Mouse (Mus musculus): ENCODE data around the gene H2-Oa.

Gene H2-Oa

GRCm38 (mm10) chr17:34092197-34092875 lies at the start of gene H2-Oa:
Gene H2-Oa, plus strand, starts transcription at chr17:34092340.
- DNase-seq = no peak

GRCm38 (mm10) chr17:34045941-34046340 lies 46.2 kb upstream of the H2-Oa start:
- DNase-seq = no peak

GRCm38 (mm10) chr17:34047404-34048050 lies 44.6 kb upstream of the H2-Oa start:
- no peak for DNase-seq

GRCm38 (mm10) chr17:34057224-34057623 lies 34.9 kb upstream of the H2-Oa start:
- no peak for DNase-seq

GRCm38 (mm10) chr17:34068864-34069263 lies 23.3 kb upstream of the H2-Oa start:
- DNase-seq = no peak

- no peak for DNase-seq
Measured at GRCm38 (mm10) chr17:34072091-34072490, 20.0 kb upstream of the H2-Oa start.

- DNase-seq = peak; percentile 80
Measured at GRCm38 (mm10) chr17:34075271-34075670, 16.9 kb upstream of the H2-Oa start.

- peak; percentile 81 for DNase-seq
Measured at GRCm38 (mm10) chr17:34077549-34077948, 14.6 kb upstream of the H2-Oa start.

GRCm38 (mm10) chr17:34078148-34078547 lies 14.0 kb upstream of the H2-Oa start:
- DNase-seq = no peak

GRCm38 (mm10) chr17:34079002-34079401 lies 13.1 kb upstream of the H2-Oa start:
- no peak for DNase-seq

GRCm38 (mm10) chr17:34079621-34080020 lies 12.5 kb upstream of the H2-Oa start:
- peak; percentile 71 for DNase-seq

- DNase-seq = no peak
Measured at GRCm38 (mm10) chr17:34083104-34083503, 9.0 kb upstream of the H2-Oa start.

- no peak for DNase-seq
Measured at GRCm38 (mm10) chr17:34087386-34087785, 4.8 kb upstream of the H2-Oa start.

GRCm38 (mm10) chr17:34088124-34088523 lies 4.0 kb upstream of the H2-Oa start:
- no peak for DNase-seq

GRCm38 (mm10) chr17:34090923-34091322 lies 1.2 kb upstream of the H2-Oa start:
- DNase-seq = no peak

- no peak for DNase-seq
Measured at GRCm38 (mm10) chr17:34093199-34093874, 1.2 kb downstream of the H2-Oa start.

GRCm38 (mm10) chr17:34094283-34095035 lies 2.3 kb downstream of the H2-Oa start:
- DNase-seq = no peak

- DNase-seq = no peak
Measured at GRCm38 (mm10) chr17:34096497-34097010, 4.4 kb downstream of the H2-Oa start.

GRCm38 (mm10) chr17:34097272-34097671 lies 5.1 kb downstream of the H2-Oa start:
- DNase-seq = no peak

- DNase-seq = no peak
Measured at GRCm38 (mm10) chr17:34098709-34099479, 6.8 kb downstream of the H2-Oa start.

GRCm38 (mm10) chr17:34099531-34099930 lies 7.4 kb downstream of the H2-Oa start:
- peak; percentile 64 for DNase-seq

- DNase-seq = no peak
Measured at GRCm38 (mm10) chr17:34101185-34101584, 9.0 kb downstream of the H2-Oa start.
